Mouse (Mus musculus) cerebellum, adult 2 months (tissue): Measurements from ENCODE around the gene Gdf15. TPM values are rescaled to one million over a fixed set of nuclear protein-coding genes. Genes with fewer than 3 reads are reported as not detected.

Experiments used
- DNase-seq, 2 experiments: peaks; one replicate each; pipeline ENCODE4 v3.0.0; 2021
- H3K27ac ChIP-seq: fragments of 200-500 bp; 2 replicates; pipeline ENCODE4 v1.5.1; 2012; ENCODE audit warnings: low read length, control low read depth, inconsistent platforms; ENCODE audit not compliant: insufficient read depth
- H3K27me3 ChIP-seq: fragments of 200-500 bp; 2 replicates; pipeline ENCODE4 v1.6.1; 2012; ENCODE audit warnings: inconsistent platforms, mild to moderate bottlenecking, low read length, moderate library complexity; ENCODE audit not compliant: control insufficient read depth, insufficient read depth
- H3K4me1 ChIP-seq: fragments of 200-500 bp; 2 replicates; pipeline ENCODE4 v1.6.1; 2011; ENCODE audit warnings: low read length; ENCODE audit not compliant: control insufficient read depth, insufficient read depth
- H3K4me3 ChIP-seq: fragments of 200-500 bp; replicated peaks from 2 replicates; pipeline ENCODE3; 2011; ENCODE audit warnings: mild to moderate bottlenecking, low read depth, low read length, control low read depth; ENCODE audit not compliant: insufficient read depth
- CTCF ChIP-seq: fragments of 200-500 bp; IDR thresholded peaks from 2 replicates; pipeline ENCODE4 v1.5.1; 2011; ENCODE audit warnings: low read depth, mild to moderate bottlenecking, control low read depth, low read length, moderate library complexity, borderline replicate concordance; ENCODE audit not compliant: insufficient read depth
- POLR2A ChIP-seq: fragments of 200-500 bp; IDR thresholded peaks from 2 replicates; pipeline ENCODE4 v1.6.1; 2011; ENCODE audit warnings: low read length, control low read depth, borderline replicate concordance; ENCODE audit not compliant: insufficient read depth
- WGBS: fragments of 180-500 bp; shearing (Covaris S2); methylation state at CpG from one replicate; pipeline ENCODE4 v1.1.7; 2018; 5-methylcytosine and 5-hydroxymethylcytosine counted together
- polyA plus RNA-seq: library from polyadenylated mRNA; depleted of rRNA; stranded (reverse); fragments of >200 nt; gene quantifications from 2 replicates; pipeline ENCODE4 v1.2.3, GENCODE M21; 2012

The Gdf15 gene
- polyA plus RNA-seq, 1 experiment: 0.28 TPM

- TF ChIP-seq POLR2A: no peak
- no peak for TF ChIP-seq CTCF
- Histone ChIP-seq H3K4me1 (no peaks in the 10 kb centered on the region), H3K27ac (no peak overlapping the region), H3K27me3 (no peaks in the 10 kb centered on the region), H3K4me3 (no peak overlapping the region)
- DNase-seq: no peak
- WGBS: 58% methylated on average over 2 of the region's 2 CpGs
These were observed 23.2 kb upstream of the Gdf15 start for GRCm38 (mm10) chr8:70655469-70655868.

- H3K27me3 ChIP-seq: no peaks in the 10 kb centered on the region
- 90% methylated on average over 1 of the region's 1 CpGs for WGBS
- peaks cover 6% of the 10 kb centered on the region; the same call in 1 of the 2 replicates for H3K4me1 ChIP-seq
- H3K27ac ChIP-seq: no peak overlapping the region
- H3K4me3 ChIP-seq: no peak overlapping the region
- DNase-seq: no peak
- TF ChIP-seq POLR2A (no peak), CTCF (no peak)
These were observed 21.9 kb upstream of the Gdf15 start for GRCm38 (mm10) chr8:70654121-70654520.

- Histone ChIP-seq H3K4me1 (peaks cover 7% of the 10 kb centered on the region; the same call in 1 of the 2 replicates), H3K27me3 (no peaks in the 10 kb centered on the region), H3K4me3 (no peak overlapping the region), H3K27ac (no peak overlapping the region)
- 53% methylated on average over 2 of the region's 2 CpGs for WGBS
- no peak for DNase-seq
- no peak for TF ChIP-seq POLR2A
- TF ChIP-seq CTCF: peak; percentile 51; the same call in 1 of the 2 replicates
These were observed 21.0 kb upstream of the Gdf15 start for GRCm38 (mm10) chr8:70653226-70653625.

- DNase-seq: no peak
- no peak overlapping the region for H3K27ac ChIP-seq
- H3K4me3 ChIP-seq: no peak overlapping the region
- WGBS: 94% methylated on average over 17 of the region's 17 CpGs
- no peak for TF ChIP-seq POLR2A
- TF ChIP-seq CTCF: no peak
- H3K4me1 ChIP-seq: peaks cover 7% of the 10 kb centered on the region; the same call in 1 of the 2 replicates
- H3K27me3 ChIP-seq: no peaks in the 10 kb centered on the region
These were observed 18.1 kb upstream of the Gdf15 start for GRCm38 (mm10) chr8:70650351-70650750.

- 12% methylated on average over 4 of the region's 4 CpGs for WGBS
- Histone ChIP-seq H3K4me3 (no peak overlapping the region), H3K4me1 (peaks cover 7% of the 10 kb centered on the region; the same call in 1 of the 2 replicates), H3K27me3 (no peaks in the 10 kb centered on the region), H3K27ac (no peak overlapping the region)
- TF ChIP-seq CTCF (no peak), POLR2A (no peak)
- DNase-seq: peak; percentile 52 to 66
These were observed 17.1 kb upstream of the Gdf15 start for GRCm38 (mm10) chr8:70649324-70649723.

GRCm38 (mm10) chr8:70648921-70649320 is 16.7 kb upstream of the Gdf15 start:
- no peak for DNase-seq
- 44% methylated on average over 3 of the region's 3 CpGs for WGBS
- Histone ChIP-seq H3K27ac (no peak overlapping the region), H3K27me3 (no peaks in the 10 kb centered on the region), H3K4me1 (peaks cover 7% of the 10 kb centered on the region; the same call in 1 of the 2 replicates), H3K4me3 (no peak overlapping the region)
- TF ChIP-seq POLR2A: no peak

GRCm38 (mm10) chr8:70648164-70648442 is 15.8 kb upstream of the Gdf15 start:
- Histone ChIP-seq H3K4me3 (no peak overlapping the region), H3K27ac (no peak overlapping the region), H3K27me3 (no peaks in the 10 kb centered on the region), H3K4me1 (peaks cover 7% of the 10 kb centered on the region; the same call in 1 of the 2 replicates)
- DNase-seq: no peak
- TF ChIP-seq POLR2A: no peak
- TF ChIP-seq CTCF: no peak
- 35% methylated on average over 1 of the region's 1 CpGs for WGBS

GRCm38 (mm10) chr8:70647343-70648163 is 15.3 kb upstream of the Gdf15 start:
- H3K27ac ChIP-seq: no peak overlapping the region
- WGBS: 70% methylated on average over 8 of the region's 8 CpGs
- TF ChIP-seq POLR2A (no peak), CTCF (no peak)
- no peak overlapping the region for H3K4me3 ChIP-seq
- no peaks in the 10 kb centered on the region for H3K27me3 ChIP-seq
- peaks cover 7% of the 10 kb centered on the region; the same call in 1 of the 2 replicates for H3K4me1 ChIP-seq
- DNase-seq: no peak
